Mouse (Mus musculus): ENCODE measurements at regions not wholly inside any gene's neighbourhood (a gene's known extent, or its start where the extent isn't known, plus 50 kb on each side); places are given as distances from the start of the nearest gene placed in this dataset.

DNA sequence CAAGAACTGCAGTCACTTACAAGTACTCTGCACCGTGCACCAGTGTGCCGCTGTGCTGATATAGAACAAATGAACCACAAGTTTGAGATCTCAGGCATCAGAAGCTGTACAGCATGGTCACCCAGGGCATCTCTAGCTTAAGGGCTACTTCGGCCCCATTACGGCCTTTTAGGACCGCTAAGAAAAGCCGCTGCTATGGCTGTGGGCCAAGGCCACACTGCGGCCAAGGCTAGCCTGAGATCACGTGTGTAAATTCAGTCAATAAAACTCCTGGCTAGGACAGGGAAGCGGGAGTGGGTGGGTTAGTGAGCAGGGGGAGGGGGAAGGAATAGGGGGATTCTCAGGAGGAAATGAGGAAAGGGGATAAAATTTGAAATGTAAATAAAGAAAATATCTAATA lies 50.9 kb upstream of the Atp12a start:
- intact Hi-C loops (cut with DNase I): loop anchor here (2.0 kb wide), 1 partner anchor 85 kb away; no protein-coding TSS in a partner anchor
- DNase-seq: peak; percentile 20 to 21

GRCm38 (mm10) chr14:56314459-56314858 lies 50.4 kb upstream of the Atp12a start:
- peak; percentile 50 to 65 for DNase-seq
- intact Hi-C loops (cut with DNase I): loop anchor here (2.0 kb wide), 1 partner anchor 84 kb away; no protein-coding TSS in a partner anchor

Data from heart, postnatal 10 days (tissue).